Mouse (Mus musculus) layer of hippocampus, postnatal 10 days (tissue): Measurements from ENCODE around the gene Nudt14. TPM values are rescaled to one million over a fixed set of nuclear protein-coding genes. Genes with fewer than 3 reads are reported as not detected.

Experiments used
- DNase-seq, 2 experiments: peaks; one replicate each; pipeline ENCODE4 v3.0.0; 2021; ENCODE audit warnings: low spot score in 2 of 2
- total RNA-seq, 2 experiments: library from RNA; stranded (reverse); gene quantifications; 2 replicates each; pipeline ENCODE4 v1.2.3; 2021

The Nudt14 gene
- total RNA-seq, 2 experiments from 2014 or later: 11.6 to 13.8 TPM

- no peak for DNase-seq
Measured at GRCm38 (mm10) chr12:112950761-112951129, 8.8 kb upstream of the Nudt14 start.

- DNase-seq: peak; percentile 87 to 93
Measured at GRCm38 (mm10) chr12:112950040-112950760, 8.3 kb upstream of the Nudt14 start.

DNA sequence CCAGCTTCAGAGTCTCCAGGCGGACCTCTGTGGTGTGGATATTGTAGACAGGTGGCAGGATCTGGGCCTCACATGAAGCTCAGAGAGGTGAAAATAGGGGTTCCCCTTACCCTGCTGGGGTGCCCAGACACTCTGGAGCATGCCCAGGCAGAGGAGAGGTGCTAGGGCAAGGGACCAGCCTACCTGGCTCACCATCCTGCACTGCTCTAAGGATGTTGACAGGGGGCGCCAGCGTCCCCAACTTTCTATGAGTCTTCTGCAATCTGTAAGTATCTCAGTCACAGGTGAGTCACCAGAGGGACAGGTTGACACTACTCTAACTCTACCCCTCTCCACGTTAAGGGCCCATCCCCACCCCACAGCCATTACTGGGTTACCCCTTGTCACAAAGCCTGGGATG lies 5.4 kb upstream of the Nudt14 start:
- no peak for DNase-seq

GRCm38 (mm10) chr12:112943669-112944068 lies 1.7 kb upstream of the Nudt14 start:
- DNase-seq: no peak

- DNase-seq: peak in 1 of 2 experiments; percentile 62
Measured at GRCm38 (mm10) chr12:112941156-112941775, 658 bp downstream of the Nudt14 start.

- no peak for DNase-seq
Measured at GRCm38 (mm10) chr12:112940710-112941109, 1.2 kb downstream of the Nudt14 start.

DNA sequence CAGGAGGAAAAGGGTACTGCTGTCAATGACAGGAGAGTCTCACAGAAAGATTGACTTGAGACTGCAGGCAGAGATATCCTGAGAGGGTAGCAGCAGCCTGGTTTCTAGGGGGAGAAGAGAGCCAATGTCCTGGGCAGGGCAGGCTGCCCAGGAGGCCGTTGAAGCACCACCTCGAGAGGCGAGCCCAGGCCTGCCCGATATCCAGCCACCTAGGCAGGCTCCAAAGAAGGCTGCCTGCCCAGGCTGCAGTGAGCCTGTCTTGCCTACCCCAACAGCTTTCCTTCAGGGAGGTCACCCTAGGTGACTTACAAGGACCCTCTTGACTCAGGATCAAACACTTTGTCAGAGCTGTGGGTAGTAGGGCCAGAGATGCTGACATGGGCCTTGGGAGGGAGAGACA lies 1.7 kb downstream of the Nudt14 start:
- DNase-seq: no peak

DNA sequence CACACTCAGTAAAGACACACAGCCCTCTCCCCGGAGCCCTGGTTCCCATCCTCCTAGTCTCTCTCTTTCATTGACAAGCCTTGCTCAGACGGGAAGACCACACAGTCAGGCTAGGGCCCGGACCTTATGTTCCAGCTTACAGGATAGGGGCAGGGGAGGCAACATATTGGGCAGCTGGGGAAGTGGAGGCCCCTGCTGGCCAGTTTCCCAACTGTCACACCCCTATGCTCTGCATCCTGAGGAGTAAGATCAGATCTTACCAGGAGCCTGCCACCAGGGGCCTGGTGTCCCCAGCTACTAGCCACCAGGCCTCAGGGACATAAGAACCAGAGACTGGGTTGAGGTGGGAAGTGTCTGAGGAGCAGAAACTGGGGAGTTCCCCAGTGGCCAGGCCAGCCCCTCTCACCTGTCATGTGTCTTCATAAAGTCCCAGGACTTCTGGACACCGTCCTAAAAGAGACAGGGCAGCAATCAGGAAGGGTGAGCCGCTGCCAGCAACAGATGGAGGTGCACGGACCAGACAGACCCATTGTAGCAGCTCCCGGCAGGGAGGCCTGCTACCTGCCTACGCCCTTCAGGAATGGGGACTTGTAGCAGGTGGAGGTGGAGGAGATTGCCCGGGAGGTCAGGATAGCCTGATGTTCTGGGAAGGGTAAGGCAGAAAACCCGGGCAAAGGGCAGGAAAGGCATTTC lies 2.9 kb downstream of the Nudt14 start:
- no peak for DNase-seq

DNA sequence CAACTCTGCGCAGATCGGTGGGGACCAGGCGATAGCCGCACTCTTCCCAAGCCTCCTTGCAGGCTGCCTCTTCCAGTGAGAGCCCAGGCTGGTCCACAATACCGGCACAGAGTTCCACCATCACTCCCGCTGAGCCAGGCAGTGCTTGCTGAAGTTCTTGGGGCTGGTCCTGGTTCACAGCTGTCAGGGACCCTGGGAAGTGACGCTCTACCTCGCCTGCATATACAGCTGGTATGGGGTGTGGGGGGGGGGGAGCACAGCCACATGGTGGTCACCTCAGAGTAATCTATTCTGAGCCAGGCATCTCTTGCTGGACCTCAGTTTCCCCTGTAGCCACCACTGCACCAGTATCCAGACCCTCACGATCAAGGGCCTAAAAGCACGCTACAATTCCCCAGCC lies 3.6 kb downstream of the Nudt14 start:
- no peak for DNase-seq

GRCm38 (mm10) chr12:112937906-112938305 lies 4.0 kb downstream of the Nudt14 start:
- DNase-seq: no peak

GRCm38 (mm10) chr12:112932647-112933046 lies 9.3 kb downstream of the Nudt14 start:
- no peak for DNase-seq

DNA sequence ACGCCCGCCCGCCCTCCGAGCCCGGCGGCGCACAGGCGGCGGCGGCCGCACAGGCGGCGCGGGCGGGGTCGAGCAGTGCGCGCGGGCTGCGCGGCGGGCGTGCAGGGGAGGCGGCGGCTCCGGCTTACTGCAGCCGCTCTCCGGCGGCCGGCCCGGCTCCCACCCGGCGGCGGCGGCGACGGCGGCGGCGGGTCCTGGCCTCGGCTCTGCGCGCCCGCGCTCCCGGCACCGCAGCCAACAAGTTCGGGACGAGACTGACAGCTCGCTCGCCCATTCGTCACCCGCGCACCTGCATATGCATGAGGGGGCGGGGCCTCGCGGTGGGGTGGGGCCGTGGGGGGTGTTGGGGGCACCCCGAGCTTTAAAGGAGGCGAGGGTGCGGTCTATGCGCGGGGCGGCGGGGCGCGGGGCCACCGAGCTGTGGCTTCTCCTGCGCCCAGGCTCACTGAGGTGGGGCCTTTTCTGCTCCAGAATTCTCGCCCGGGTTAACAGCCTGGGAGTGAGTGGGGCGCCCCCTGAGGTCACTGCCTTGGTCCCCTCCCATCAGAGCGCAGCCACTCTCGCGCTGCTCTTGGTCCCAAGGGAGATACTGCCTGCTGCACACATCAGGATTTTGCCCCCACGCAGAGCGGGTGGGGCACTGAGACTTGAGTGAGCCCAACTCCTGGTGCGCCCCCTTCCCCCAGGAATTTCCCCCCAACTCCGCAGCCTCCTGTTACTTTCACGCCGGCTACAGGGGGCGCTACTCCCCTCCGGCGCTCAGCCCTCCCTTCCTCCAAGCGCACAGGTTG lies 12.2 kb downstream of the Nudt14 start, which contains the start of gene Jag2:
Jag2 (minus strand) TSS at position 215 of the 791 bp plus-strand sequence.
- DNase-seq: peak; percentile 68 to 78

- DNase-seq: peak; percentile 53 to 65
Measured at GRCm38 (mm10) chr12:112928401-112929241, 13.3 kb downstream of the Nudt14 start.

GRCm38 (mm10) chr12:112927265-112927664 lies 14.7 kb downstream of the Nudt14 start:
- DNase-seq: no peak

GRCm38 (mm10) chr12:112925950-112926349 lies 16.0 kb downstream of the Nudt14 start:
- no peak for DNase-seq

- no peak for DNase-seq
Measured at GRCm38 (mm10) chr12:112922541-112922940, 19.4 kb downstream of the Nudt14 start.

- no peak for DNase-seq
Measured at GRCm38 (mm10) chr12:112921518-112921917, 20.4 kb downstream of the Nudt14 start.

GRCm38 (mm10) chr12:112917906-112918305 lies 24.0 kb downstream of the Nudt14 start:
- DNase-seq: no peak

- DNase-seq: no peak
Measured at GRCm38 (mm10) chr12:112917486-112917885, 24.4 kb downstream of the Nudt14 start.

GRCm38 (mm10) chr12:112916698-112917400 lies 25.1 kb downstream of the Nudt14 start:
- DNase-seq: no peak
